Mouse (Mus musculus) layer of hippocampus, postnatal 10 days (tissue): Measurements from ENCODE around the gene Satb1. TPM values are rescaled to one million over a fixed set of nuclear protein-coding genes. Genes with fewer than 3 reads are reported as not detected.
A peak's percentile ranks its signal among the peaks of the same experiment; 100 is the strongest.

ENCODE experiments used
- DNase-seq, 2 experiments: peaks; one replicate each; pipeline ENCODE4 v3.0.0; 2021; ENCODE audit warnings: low spot score in 2 of 2
- total RNA-seq, 2 experiments: library from RNA; stranded (reverse); gene quantifications; 2 replicates each; pipeline ENCODE4 v1.2.3; 2021

Satb1 gene
- total RNA-seq, 2 experiments from 2014 or later = 81.8 to 86.4 TPM

- DNase-seq = no peak
These were observed 5.1 kb downstream of the Satb1 start for GRCm38 (mm10) chr17:51827922-51828410.

GRCm38 (mm10) chr17:51826461-51826860 is 6.6 kb downstream of the Satb1 start:
- no peak for DNase-seq

- no peak for DNase-seq
These were observed 18.8 kb downstream of the Satb1 start for GRCm38 (mm10) chr17:51814301-51814700.

GRCm38 (mm10) chr17:51813784-51814120 is 19.3 kb downstream of the Satb1 start:
- DNase-seq = no peak

GRCm38 (mm10) chr17:51812942-51813783 is 19.9 kb downstream of the Satb1 start:
- DNase-seq = peak; percentile 51 to 65

GRCm38 (mm10) chr17:51812261-51812941 is 20.7 kb downstream of the Satb1 start:
- peak; percentile 33 to 40 for DNase-seq

GRCm38 (mm10) chr17:51811911-51812260 is 21.2 kb downstream of the Satb1 start:
- DNase-seq = no peak

- DNase-seq = peak in 1 of 2 experiments; percentile 47
These were observed 21.8 kb downstream of the Satb1 start for GRCm38 (mm10) chr17:51811086-51811868.

- no peak for DNase-seq
These were observed 25.7 kb downstream of the Satb1 start for GRCm38 (mm10) chr17:51807429-51807828.

- no peak for DNase-seq
These were observed 26.7 kb downstream of the Satb1 start for GRCm38 (mm10) chr17:51806124-51806960.

GRCm38 (mm10) chr17:51800208-51800607 is 32.9 kb downstream of the Satb1 start:
- DNase-seq = no peak

GRCm38 (mm10) chr17:51796459-51796858 is 36.6 kb downstream of the Satb1 start:
- no peak for DNase-seq

- no peak for DNase-seq
These were observed 41.9 kb downstream of the Satb1 start for GRCm38 (mm10) chr17:51791226-51791625.

- peak in 1 of 2 experiments; percentile 30 for DNase-seq
These were observed 42.6 kb downstream of the Satb1 start for GRCm38 (mm10) chr17:51790387-51791060.

GRCm38 (mm10) chr17:51789777-51790176 is 43.3 kb downstream of the Satb1 start:
- no peak for DNase-seq

- no peak for DNase-seq
These were observed 44.0 kb downstream of the Satb1 start for GRCm38 (mm10) chr17:51789098-51789497.

- DNase-seq = no peak
These were observed 45.1 kb downstream of the Satb1 start for GRCm38 (mm10) chr17:51787955-51788354.

- no peak for DNase-seq
These were observed 47.0 kb downstream of the Satb1 start for GRCm38 (mm10) chr17:51786050-51786449.

- DNase-seq = no peak
These were observed 48.2 kb downstream of the Satb1 start for GRCm38 (mm10) chr17:51784935-51785334.

GRCm38 (mm10) chr17:51783591-51784279 is 49.4 kb downstream of the Satb1 start:
- no peak for DNase-seq
